Mouse (Mus musculus) lung, postnatal 0 days (tissue): ENCODE results near the gene Slc16a6. TPM values are rescaled to one million over a fixed set of nuclear protein-coding genes. Genes with fewer than 3 reads are reported as not detected.

Experiments used
- ATAC-seq: fragments of 200-750 bp; cut with Nextera tagmentation; 2 replicates; pipeline ENCODE4 v1.8.0; 2017; ENCODE audit warnings: moderate library complexity
- DNase-seq: peaks from one replicate; pipeline ENCODE4 v3.0.0-alpha.2; 2016; ENCODE audit warnings: low spot score
- H3K27ac ChIP-seq: fragments of 300-500 bp; sonication (generic); 2 replicates; pipeline ENCODE4 v1.5.1; 2014; ENCODE audit warnings: antibody characterized with exemption, mild to moderate bottlenecking, low read length, mixed read lengths
- H3K27me3 ChIP-seq: fragments of 300-500 bp; sonication (generic); replicated peaks from 2 replicates; pipeline ENCODE4 v1.6.1; 2014; ENCODE audit warnings: low read length, mixed read lengths; ENCODE audit not compliant: insufficient read depth
- H3K36me3 ChIP-seq: fragments of 300-500 bp; sonication (generic); 2 replicates; pipeline ENCODE4 v1.6.1; 2014; ENCODE audit warnings: low read length, mixed read lengths; ENCODE audit not compliant: insufficient read depth
- H3K4me1 ChIP-seq: fragments of 300-500 bp; sonication (generic); 2 replicates; pipeline ENCODE4 v1.6.1; 2014; ENCODE audit warnings: antibody characterized with exemption, low read depth, low read length, mixed read lengths; ENCODE audit not compliant: insufficient read depth
- H3K4me2 ChIP-seq: fragments of 300-500 bp; sonication (generic); replicated peaks from 2 replicates; pipeline ENCODE4 v1.6.1; 2014; ENCODE audit warnings: low read depth, mild to moderate bottlenecking, low read length, moderate library complexity, mixed read lengths
- H3K4me3 ChIP-seq: fragments of 300-500 bp; sonication (generic); 2 replicates; pipeline ENCODE4 v1.5.1; 2014; ENCODE audit warnings: low read depth, low read length
- H3K9ac ChIP-seq: fragments of 300-500 bp; sonication (generic); replicated peaks from 2 replicates; pipeline ENCODE4 v1.6.1; 2014; ENCODE audit warnings: low read depth, mild to moderate bottlenecking
- H3K9me3 ChIP-seq: fragments of 300-500 bp; sonication (generic); 2 replicates; pipeline ENCODE4 v1.6.1; 2016; ENCODE audit warnings: low read length, mixed read lengths
- CTCF ChIP-seq: IDR thresholded peaks from 2 replicates; pipeline ENCODE4 v1.5.1; 2016; ENCODE audit warnings: antibody characterized with exemption, mild to moderate bottlenecking
- EP300 ChIP-seq: IDR thresholded peaks from 2 replicates; pipeline ENCODE4 v1.6.1; 2016; ENCODE audit warnings: antibody characterized with exemption, mild to moderate bottlenecking, control low read depth
- WGBS: fragments of 180-500 bp; shearing (Covaris S2); extraction: QIAGEN DNeasy Blood & Tissue Kit; methylation state at CpG from one replicate; pipeline ENCODE4 v1.1.7; 2014; 5-methylcytosine and 5-hydroxymethylcytosine counted together
- polyA plus RNA-seq: library from polyadenylated mRNA; unstranded; fragments of >200 nt; fragmentation: Nextera tagmentation; extraction: Ambion mirVana; gene quantifications from 2 replicates; pipeline ENCODE4 v1.2.1, GENCODE M21; 2015

The Slc16a6 gene
- polyA plus RNA-seq, 1 experiment from 2014 or later, result 2.3 TPM

- Histone ChIP-seq H3K9me3 (no peaks in the 10 kb centered on the region), H3K4me3 (no peak overlapping the region), H3K4me2 (no peak overlapping the region), H3K36me3 (peaks cover 13% of the 10 kb centered on the region), H3K4me1 (no peaks in the 10 kb centered on the region), H3K27ac (no peak overlapping the region), H3K9ac (no peak overlapping the region), H3K27me3 (no peaks in the 10 kb centered on the region)
- TF ChIP-seq EP300, result no peak
- TF ChIP-seq CTCF, result no peak
- DNase-seq, result no peak
- WGBS, result 54% methylated on average over 7 of the region's 8 CpGs
- no peak for ATAC-seq
Measured at GRCm38 (mm10) chr11:109436889-109437288, 36.5 kb downstream of the Slc16a6 start.

DNA sequence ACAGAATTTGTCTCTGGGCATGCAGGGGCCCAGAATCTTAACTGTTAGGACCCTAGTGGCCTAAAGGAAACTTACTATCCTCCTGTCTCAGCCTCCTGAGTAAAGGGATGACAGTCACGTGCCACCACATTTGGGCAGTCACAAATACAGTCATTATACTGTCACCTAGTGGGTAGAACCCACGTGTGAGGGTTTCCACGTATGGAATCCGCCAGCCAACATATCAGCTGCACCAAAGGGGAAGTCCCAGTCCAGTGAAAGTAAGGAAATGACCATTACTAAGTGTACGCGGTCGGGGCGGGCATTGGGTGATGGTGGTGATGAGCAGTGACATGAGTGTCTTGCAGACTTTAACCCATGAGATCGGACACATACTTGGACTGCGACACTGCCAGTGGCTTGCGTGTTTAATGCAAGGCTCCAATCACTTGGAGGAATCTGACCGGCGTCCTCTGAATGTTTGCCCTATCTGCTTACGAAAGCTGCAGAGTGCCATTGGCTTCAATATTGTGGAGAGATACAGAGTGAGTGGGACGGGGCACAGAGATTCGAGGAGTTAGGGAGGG lies 39.1 kb downstream of the Slc16a6 start:
- Histone ChIP-seq H3K36me3 (peaks cover 20% of the 10 kb centered on the region), H3K27ac (no peak overlapping the region), H3K27me3 (no peaks in the 10 kb centered on the region), H3K9me3 (no peaks in the 10 kb centered on the region), H3K4me2 (no peak overlapping the region), H3K4me3 (no peak overlapping the region), H3K9ac (no peak overlapping the region), H3K4me1 (no peaks in the 10 kb centered on the region)
- DNase-seq (no peak), ATAC-seq (no peak)
- WGBS, result 87% methylated on average over 16 of the region's 16 CpGs
- TF ChIP-seq CTCF (no peak), EP300 (no peak)

DNA sequence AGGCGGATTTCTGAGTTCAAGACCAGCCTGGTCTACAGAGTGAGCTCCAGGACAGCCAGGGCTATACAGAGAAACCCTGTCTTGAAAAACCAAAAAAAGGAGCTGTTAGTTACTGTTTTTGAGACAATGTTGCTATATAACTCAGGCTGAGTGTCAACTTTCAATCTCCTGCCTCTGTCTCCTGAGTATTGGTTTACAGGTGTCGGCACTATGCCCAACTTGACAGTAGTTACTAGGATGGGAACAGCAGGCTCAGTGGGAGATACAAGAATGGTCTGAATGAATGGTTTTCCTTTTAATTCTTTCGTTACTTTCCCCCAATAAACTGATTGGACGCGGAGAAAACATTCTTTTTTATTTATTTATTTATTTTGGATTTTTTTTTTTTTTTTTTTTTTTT lies 46.0 kb downstream of the Slc16a6 start:
- H3K27me3 ChIP-seq, result no peaks in the 10 kb centered on the region
- 96% methylated on average over 5 of the region's 5 CpGs for WGBS
- H3K4me2 ChIP-seq, result no peak overlapping the region
- peaks cover 7% of the 10 kb centered on the region; the same call in 1 of the 2 replicates for H3K36me3 ChIP-seq
- H3K27ac ChIP-seq, result no peak overlapping the region
- H3K4me3 ChIP-seq, result no peak overlapping the region
- no peak for DNase-seq
- no peak overlapping the region for H3K9ac ChIP-seq
- H3K9me3 ChIP-seq, result no peaks in the 10 kb centered on the region
- no peak for ATAC-seq
- TF ChIP-seq CTCF (no peak), EP300 (no peak)
- H3K4me1 ChIP-seq, result 0 out of 2 replicates have a peak, but pooled peaks cover 4% of the 10 kb centered on the region

GRCm38 (mm10) chr11:109426272-109426586 lies 47.2 kb downstream of the Slc16a6 start:
- DNase-seq (no peak), ATAC-seq (no peak)
- 0% methylated on average over 11 of the region's 11 CpGs for WGBS
- peak overlapping the region; percentile 85 for H3K27ac ChIP-seq
- no peaks in the 10 kb centered on the region for H3K9me3 ChIP-seq
- H3K4me1 ChIP-seq, result 0 out of 2 replicates have a peak, but pooled peaks cover 4% of the 10 kb centered on the region
- H3K4me2 ChIP-seq, result peak overlapping the region; percentile 70
- no peaks in the 10 kb centered on the region for H3K27me3 ChIP-seq
- peaks cover 7% of the 10 kb centered on the region; the same call in 1 of the 2 replicates for H3K36me3 ChIP-seq
- H3K4me3 ChIP-seq, result peak overlapping the region; percentile 46
- H3K9ac ChIP-seq, result peak overlapping the region; percentile 45
- no peak for TF ChIP-seq CTCF
- TF ChIP-seq EP300, result no peak

DNA sequence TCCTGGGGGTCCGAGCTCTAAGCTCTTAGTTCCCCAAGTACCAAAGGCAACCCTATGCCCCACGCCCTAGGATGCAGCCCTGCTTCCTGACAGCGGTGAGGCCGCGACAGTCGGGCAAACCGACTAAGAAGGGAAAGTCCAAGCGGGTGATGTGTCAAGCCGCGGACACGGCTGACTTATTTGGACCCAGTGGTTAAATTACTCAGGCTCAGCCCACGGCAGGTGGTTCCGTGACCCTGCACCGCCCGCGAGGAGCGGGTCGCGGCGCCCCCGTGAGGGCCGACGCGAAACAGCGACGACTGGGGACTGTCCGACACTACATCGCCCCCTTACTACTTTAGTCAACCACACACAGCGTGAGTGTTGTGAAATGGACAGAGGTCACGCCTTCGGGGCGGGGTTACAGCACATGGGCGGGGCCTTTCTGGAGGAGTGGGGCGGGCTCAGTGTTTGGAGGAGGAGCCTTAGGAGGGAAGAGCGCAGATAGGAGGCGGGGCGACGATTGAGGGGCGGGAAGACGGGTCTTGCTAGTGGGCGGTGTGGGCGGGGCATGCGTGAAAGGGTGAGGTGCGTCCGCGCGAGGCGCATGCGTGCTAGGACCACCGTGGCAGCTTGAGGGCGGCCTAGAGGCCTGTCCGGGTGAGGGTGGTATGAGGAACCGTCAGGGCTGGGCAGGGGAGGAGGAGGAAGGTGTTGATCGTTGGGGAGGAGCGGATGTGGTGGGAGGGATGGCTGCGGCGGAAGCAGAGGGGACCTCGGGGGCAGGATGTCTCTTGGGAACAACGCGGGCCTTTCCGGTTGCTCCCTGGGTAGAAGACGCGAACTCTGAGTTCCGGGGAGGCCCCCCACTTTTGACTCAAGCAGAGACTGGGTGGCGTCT lies 47.8 kb downstream of the Slc16a6 start, which contains the start of gene Amz2:
Gene Amz2, plus strand, starts transcription at position 555 of the 880 bp plus-strand sequence.
- Histone ChIP-seq H3K27ac (peak within 1 kb of the TSS; percentile 85), H3K9me3 (no peaks in the 10 kb centered on the region), H3K9ac (peak within 1 kb of the TSS; percentile 45), H3K36me3 (peaks cover 7% of the 10 kb centered on the region; the same call in 1 of the 2 replicates), H3K4me3 (peak within 1 kb of the TSS; percentile 46), H3K4me2 (peak within 1 kb of the TSS; percentile 70), H3K4me1 (0 out of 2 replicates have a peak, but pooled peaks cover 4% of the 10 kb centered on the region), H3K27me3 (no peaks in the 10 kb centered on the region)
- DNase-seq (peak; percentile 99), ATAC-seq (peak; percentile 95)
- WGBS, result 3% methylated on average over 63 of the region's 65 CpGs
- TF ChIP-seq EP300 (peak; percentile 83), CTCF (peak; percentile 98)

- H3K4me2 ChIP-seq, result no peak overlapping the region
- 0 out of 2 replicates have a peak, but pooled peaks cover 4% of the 10 kb centered on the region for H3K4me1 ChIP-seq
- no peaks in the 10 kb centered on the region for H3K36me3 ChIP-seq
- no peak for TF ChIP-seq CTCF
- no peaks in the 10 kb centered on the region for H3K27me3 ChIP-seq
- 35% methylated on average over 1 of the region's 1 CpGs for WGBS
- no peak for DNase-seq
- H3K9ac ChIP-seq, result no peak overlapping the region
- H3K9me3 ChIP-seq, result no peaks in the 10 kb centered on the region
- H3K27ac ChIP-seq, result no peak overlapping the region
- H3K4me3 ChIP-seq, result no peak overlapping the region
- no peak for ATAC-seq
Measured at GRCm38 (mm10) chr11:109423294-109423693, 50.1 kb downstream of the Slc16a6 start.
